Mouse (Mus musculus) monocyte, adult 2 months (primary cell): ENCODE results near the gene Pde12.

Experiments used
- DNase-seq, 2 experiments: peaks; one replicate each; pipeline ENCODE4 v3.0.0; 2022; ENCODE audit warnings: low spot score in 2 of 2, low read depth in 1 of 2

The Pde12 gene

DNA sequence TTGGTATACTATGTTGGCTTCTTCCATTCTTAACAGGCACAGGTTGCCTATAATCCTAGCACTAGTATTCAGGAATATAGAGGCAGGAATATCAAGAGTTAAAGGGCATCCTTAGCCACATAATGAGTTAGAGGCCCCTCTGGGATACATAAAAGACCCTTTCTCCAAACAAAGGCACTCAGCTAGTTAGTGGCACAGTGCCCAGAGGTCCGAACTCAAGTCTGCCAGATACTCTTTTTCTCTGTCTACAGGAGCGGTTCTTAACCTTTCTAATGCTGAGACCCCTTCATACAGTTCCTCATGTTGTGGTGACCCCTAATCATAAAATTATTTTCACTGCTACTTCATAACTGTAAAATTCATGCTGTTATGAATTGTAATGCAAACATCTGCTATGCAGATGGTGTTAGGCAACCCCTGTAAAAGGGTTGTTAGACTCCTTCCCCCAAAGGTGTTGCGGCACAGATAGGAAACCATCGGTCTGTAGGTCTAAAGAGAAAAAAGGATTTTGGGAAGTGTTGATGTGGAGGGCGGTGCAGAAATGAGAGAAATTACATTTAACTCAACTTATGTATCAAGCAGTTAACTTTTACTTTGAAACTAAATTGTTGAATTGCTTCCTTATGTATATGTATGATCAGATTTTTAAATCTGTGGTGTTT lies 23.6 kb downstream of the Pde12 start:
- no peak for DNase-seq

DNA sequence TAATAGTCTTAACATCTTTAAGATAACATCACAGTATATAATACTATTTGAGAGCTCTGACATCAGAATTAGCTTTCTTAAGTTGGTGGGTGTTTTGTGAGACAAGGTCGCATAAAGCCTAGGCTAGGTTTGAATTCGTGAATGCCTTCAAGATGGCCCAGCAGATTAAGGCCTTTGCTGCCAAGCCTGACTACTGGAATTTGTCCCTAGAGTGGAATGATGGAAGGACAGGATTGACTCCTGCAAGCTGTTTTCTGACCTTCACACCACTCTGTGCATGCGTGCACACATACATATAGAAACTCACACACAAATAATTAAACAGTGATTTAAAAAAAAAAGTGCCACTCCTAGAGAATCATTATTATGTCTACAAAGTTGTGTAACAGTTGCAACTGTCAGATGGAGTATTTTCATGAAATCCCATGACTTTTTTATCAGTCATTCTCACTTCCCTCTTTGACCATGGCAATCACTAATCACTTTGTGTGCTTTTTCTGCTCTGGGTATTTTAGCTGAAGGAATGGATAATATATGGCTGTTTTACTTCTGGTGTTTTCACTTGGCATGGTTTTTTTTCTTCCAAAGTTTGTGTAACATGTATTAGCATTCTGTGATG lies 26.6 kb downstream of the Pde12 start:
- no peak for DNase-seq

DNA sequence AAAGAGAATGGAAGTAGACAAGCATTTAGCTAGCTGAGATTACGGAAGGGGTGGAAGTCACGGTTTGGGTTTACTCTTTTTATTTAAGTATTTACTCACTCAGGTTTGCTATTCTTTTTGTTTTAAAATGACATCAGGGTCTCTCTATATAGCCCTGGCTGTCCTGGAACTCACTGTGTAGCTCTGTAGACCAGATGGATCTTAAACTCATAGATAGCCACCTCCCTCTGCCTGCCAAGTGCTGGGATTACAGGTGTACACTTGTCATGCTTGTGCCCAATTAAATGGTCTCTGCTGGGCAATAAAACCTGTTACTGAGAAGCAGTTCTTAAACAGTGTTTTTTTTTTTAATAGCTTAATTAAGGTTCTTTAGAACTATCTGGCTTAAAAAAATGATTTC lies 29.7 kb downstream of the Pde12 start:
- DNase-seq: no peak

DNA sequence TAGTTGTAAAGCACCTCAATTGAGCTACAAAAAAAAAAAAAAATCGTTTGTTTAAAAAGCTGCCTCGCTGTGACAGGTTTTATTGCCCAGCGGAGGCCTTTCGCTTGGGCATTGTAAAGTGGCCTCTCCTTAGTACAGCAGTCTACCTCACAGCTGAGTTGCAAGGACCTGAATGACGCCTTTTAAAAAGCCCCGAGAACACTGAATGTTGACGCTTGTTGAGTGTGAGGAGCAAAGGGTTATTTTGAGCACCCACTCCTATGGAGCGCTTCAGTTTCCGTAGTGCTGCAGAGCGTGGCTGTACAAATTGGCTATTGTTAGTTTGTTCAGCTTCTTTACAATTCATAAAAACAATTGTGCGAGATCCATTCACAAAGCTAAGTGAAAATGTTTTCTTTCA lies 30.4 kb downstream of the Pde12 start:
- no peak for DNase-seq

DNA sequence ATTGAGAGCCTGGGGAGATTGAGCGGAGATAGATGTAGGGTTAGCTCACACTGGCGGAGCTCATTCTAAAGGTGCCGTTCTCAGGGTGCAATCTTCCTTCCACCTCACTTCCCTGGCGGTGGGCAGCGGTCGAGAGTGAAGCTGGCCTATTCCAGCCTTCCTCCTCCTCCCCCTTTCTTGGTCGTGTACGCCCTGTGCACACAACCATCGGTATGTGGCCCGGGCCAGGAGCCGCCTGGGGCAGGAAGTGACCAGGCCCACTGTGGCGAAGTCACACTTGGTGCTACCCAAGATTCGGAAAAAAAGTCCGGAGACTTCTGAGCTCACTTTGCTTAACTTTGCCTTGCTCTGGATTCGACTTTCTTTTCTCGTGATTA lies 31.0 kb downstream of the Pde12 start:
- peak in 1 of 2 experiments; percentile 59 for DNase-seq

DNA sequence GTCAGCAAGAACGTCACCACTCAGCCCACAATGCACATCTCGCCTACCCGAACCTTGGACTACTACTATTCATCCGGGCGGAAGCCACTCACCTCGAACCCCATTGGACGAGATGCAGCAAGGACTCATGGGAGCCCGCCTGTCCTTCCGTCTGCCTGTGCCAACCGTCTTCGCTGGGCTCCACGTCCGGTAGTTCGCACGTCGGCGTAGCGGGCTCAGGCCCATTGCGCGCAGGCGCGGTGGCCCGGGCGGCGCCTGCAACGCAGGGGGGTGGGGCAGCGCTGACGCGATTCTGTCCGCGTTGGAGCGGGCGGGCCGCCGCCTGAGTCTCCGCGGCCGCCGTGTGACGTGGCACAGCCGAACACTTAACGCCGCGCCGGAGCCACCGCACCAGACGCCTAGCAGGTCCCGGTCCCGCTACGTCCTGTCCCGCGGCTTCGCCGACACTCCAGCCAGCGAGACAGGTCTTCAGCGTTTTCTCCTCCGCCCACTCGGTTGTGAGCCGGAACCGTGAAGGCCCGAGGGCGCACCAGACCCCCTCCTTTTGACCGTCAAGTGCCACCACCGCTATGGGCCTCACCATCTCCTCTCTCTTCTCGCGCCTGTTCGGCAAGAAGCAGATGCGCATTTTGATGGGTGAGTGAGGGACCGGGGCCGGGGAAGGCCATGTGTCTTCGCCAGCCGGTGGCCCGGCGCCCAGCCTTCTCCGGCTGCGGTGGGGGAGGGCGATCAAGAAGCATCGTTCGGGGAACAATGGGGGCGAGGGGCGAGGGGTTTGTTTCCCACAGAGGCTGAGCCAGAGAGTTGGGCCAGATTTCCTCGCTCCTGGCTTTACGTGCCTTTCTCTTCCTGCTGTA lies 31.6 kb downstream of the Pde12 start, which contains the start of gene Arf4:
Arf4 (plus strand) TSS at position 224 of the 857 bp plus-strand sequence.
- DNase-seq: peak; percentile 96 to 97

DNA sequence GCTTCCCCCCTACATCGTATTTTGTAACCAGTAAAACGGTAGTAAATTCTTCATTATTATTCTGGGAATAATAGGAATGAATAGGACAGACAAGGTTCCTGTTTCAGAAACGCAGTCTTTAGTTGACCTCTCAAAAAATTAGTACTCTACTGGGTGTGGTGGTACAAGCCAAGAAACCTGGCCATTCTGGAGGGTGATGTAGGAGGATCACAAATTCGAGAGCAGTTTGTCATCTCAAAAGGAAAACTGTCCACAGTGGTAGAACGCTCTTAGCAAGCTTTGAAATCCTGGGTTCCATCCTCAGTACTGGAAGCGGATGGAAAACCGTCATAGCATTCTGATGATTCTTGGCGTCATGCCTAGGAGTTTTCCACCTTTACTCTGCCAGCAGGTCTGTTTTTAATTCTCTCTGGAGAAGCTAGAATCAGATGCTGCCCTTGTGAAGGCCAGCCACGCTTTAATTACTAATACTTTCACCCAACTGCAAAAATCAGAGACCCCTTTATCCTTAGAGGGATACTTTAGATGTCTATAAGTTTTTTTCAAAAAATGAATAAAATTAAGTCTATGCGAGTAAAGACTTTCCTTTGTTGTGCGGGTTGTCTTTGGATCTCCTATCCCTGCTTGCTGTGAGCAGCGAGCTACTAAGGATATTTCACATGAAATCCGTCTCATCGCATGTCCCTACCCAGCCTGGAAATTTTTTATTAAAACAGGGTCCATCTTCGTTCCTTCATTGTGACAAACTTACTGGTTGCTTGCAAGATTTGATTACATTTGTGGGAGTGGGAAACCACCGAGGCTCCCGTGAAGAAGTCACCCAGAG lies 32.4 kb downstream of the Pde12 start:
- no peak for DNase-seq

DNA sequence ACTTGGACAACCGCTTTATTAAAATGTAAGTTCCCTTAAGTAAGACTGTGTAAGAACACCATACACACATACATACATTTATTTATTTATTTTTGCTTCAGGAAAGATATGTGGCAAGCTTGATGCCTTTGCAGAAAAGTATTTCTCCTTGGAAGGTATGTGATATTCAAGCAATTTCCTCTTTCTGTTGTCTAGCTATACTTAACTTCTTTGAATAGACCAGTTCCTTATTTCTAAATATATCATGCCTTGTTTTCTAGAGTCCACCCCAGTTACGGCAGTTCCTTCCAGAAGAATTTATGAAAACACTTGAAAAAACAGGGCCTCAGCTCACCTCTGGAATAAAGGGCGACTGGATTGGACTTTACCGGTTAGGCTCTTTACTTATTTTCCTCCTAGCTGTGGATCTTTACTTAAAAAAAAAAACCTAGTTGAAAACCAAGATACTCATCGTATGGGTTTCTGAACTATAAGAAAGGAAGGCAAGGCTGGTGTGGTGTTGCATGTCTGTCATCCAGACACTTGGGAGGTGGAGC lies 43.0 kb downstream of the Pde12 start:
- DNase-seq: no peak

DNA sequence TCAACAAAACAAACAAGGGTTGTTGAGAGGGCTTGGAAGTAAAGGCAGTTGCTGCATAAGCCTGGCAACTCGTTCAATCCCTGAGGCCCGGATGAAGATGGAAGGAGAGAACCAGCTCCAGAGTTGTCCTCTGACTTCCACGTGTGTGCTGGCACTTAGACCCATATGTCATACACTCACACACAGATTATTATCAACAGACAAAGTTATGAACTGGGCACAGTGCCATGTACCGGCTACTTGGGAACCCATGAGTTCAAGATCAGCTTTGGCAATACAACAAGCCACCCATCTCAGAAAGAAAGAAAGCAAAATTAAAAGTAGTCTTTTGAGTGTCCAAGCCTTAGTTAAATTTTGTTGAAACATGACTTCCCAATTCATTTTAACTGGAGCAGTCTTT lies 44.4 kb downstream of the Pde12 start:
- DNase-seq: no peak

DNA sequence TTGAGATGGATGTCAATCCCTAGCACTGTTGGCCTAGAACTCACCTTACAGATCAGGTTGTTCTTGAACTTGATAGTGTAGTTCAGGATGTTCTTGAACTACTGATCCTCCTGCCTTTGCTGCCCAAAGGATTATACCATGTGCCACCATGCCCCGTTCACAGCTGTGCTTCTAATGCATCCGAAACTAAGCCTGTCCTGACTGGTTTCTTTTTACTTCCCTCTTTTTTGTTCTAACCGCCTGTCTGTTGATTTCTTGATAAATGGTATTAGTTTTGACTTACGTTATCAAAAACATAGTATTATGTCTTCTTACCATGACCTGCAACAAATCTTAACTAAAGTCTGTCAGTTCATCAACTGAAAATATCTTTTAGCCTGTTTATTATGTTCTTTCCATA lies 59.0 kb downstream of the Pde12 start:
- DNase-seq: no peak
